Mouse (Mus musculus): Measurements from ENCODE around the gene Btnl10. TPM values are rescaled to one million over a fixed set of nuclear protein-coding genes. Genes with fewer than 3 reads are reported as not detected.
A peak's percentile ranks its signal among the peaks of the same experiment; 100 is the strongest.

The Btnl10 gene
- polyA plus RNA-seq, 1 experiment, result 0.11 TPM

- Histone ChIP-seq H3K27ac (ENCODE audit: control insufficient read depth, insufficient read depth, low read length) (no peak overlapping the region), H3K4me3 (ENCODE audit: control insufficient read depth, insufficient read depth, low read length) (no peak overlapping the region), H3K4me1 (replicated peaks; ENCODE audit: control insufficient read depth, insufficient read depth, low read length) (peaks cover 3% of the 10 kb centered on the region; the same call in 1 of the 2 replicates), H3K27me3 (ENCODE audit: control insufficient read depth, insufficient read depth, low read length) (no peaks in the 10 kb centered on the region; the same call in 1 of the 2 replicates), H3K36me3 (ENCODE audit: control insufficient read depth, insufficient read depth, low read length) (no peaks in the 10 kb centered on the region)
- WGBS, result 70% methylated on average over 12 of the region's 12 CpGs
- TF ChIP-seq POLR2A (IDR thresholded peaks at IDR 0.05; ENCODE audit: control insufficient read depth, extremely low read depth, insufficient read depth, low read length, poor library complexity), result no peak
- TF ChIP-seq CTCF (IDR thresholded peaks at IDR 0.05; ENCODE audit: borderline replicate concordance, control insufficient read depth, extremely low read depth, insufficient read depth, low read length, poor library complexity), result no peak
- DNase-seq, result no peak
Observed at GRCm38 (mm10) chr11:58965001-58965760, 47.5 kb downstream of the Btnl10 start.

- no peak for TF ChIP-seq CTCF (IDR thresholded peaks at IDR 0.05; ENCODE audit: borderline replicate concordance, control insufficient read depth, extremely low read depth, insufficient read depth, low read length, poor library complexity)
- no peak for TF ChIP-seq POLR2A (IDR thresholded peaks at IDR 0.05; ENCODE audit: control insufficient read depth, extremely low read depth, insufficient read depth, low read length, poor library complexity)
- WGBS, result 95% methylated on average over 1 of the region's 1 CpGs
Observed at GRCm38 (mm10) chr11:58967346-58967745, 49.6 kb downstream of the Btnl10 start.

GRCm38 (mm10) chr11:58968551-58968950 lies 50.8 kb downstream of the Btnl10 start:
- Histone ChIP-seq H3K4me1 (replicated peaks; ENCODE audit: control insufficient read depth, insufficient read depth, low read length) (peaks cover 3% of the 10 kb centered on the region; the same call in 1 of the 2 replicates), H3K27ac (ENCODE audit: control insufficient read depth, insufficient read depth, low read length) (no peak overlapping the region), H3K36me3 (ENCODE audit: control insufficient read depth, insufficient read depth, low read length) (no peaks in the 10 kb centered on the region), H3K4me3 (ENCODE audit: control insufficient read depth, insufficient read depth, low read length) (no peak overlapping the region), H3K27me3 (ENCODE audit: control insufficient read depth, insufficient read depth, low read length) (no peaks in the 10 kb centered on the region)
- TF ChIP-seq CTCF (IDR thresholded peaks at IDR 0.05; ENCODE audit: borderline replicate concordance, control insufficient read depth, extremely low read depth, insufficient read depth, low read length, poor library complexity) (no peak), POLR2A (IDR thresholded peaks at IDR 0.05; ENCODE audit: control insufficient read depth, extremely low read depth, insufficient read depth, low read length, poor library complexity) (no peak)
- no peak for DNase-seq
- 50% methylated on average over 7 of the region's 7 CpGs for WGBS

More at GRCm38 (mm10) chr11:58967346-58967745, 49.6 kb downstream of the Btnl10 start:
- Histone ChIP-seq H3K4me3 (ENCODE audit: control insufficient read depth, insufficient read depth, low read length) (no peak overlapping the region), H3K27ac (ENCODE audit: control insufficient read depth, insufficient read depth, low read length) (no peak overlapping the region), H3K27me3 (ENCODE audit: control insufficient read depth, insufficient read depth, low read length) (no peaks in the 10 kb centered on the region; the same call in 1 of the 2 replicates), H3K4me1 (replicated peaks; ENCODE audit: control insufficient read depth, insufficient read depth, low read length) (peaks cover 3% of the 10 kb centered on the region; the same call in 1 of the 2 replicates), H3K36me3 (ENCODE audit: control insufficient read depth, insufficient read depth, low read length) (no peaks in the 10 kb centered on the region)
- peak; percentile 60 for DNase-seq

- H3K4me1 ChIP-seq (replicated peaks; ENCODE audit: control insufficient read depth, insufficient read depth, low read length), result peaks cover 3% of the 10 kb centered on the region; the same call in 1 of the 2 replicates
- no peak overlapping the region for H3K4me3 ChIP-seq (ENCODE audit: control insufficient read depth, insufficient read depth, low read length)
- 89% methylated on average over 8 of the region's 8 CpGs for WGBS
- H3K27ac ChIP-seq (ENCODE audit: control insufficient read depth, insufficient read depth, low read length), result no peak overlapping the region
- no peaks in the 10 kb centered on the region for H3K36me3 ChIP-seq (ENCODE audit: control insufficient read depth, insufficient read depth, low read length)
- TF ChIP-seq CTCF (IDR thresholded peaks at IDR 0.05; ENCODE audit: borderline replicate concordance, control insufficient read depth, extremely low read depth, insufficient read depth, low read length, poor library complexity) (no peak), POLR2A (IDR thresholded peaks at IDR 0.05; ENCODE audit: control insufficient read depth, extremely low read depth, insufficient read depth, low read length, poor library complexity) (no peak)
- H3K27me3 ChIP-seq (ENCODE audit: control insufficient read depth, insufficient read depth, low read length), result no peaks in the 10 kb centered on the region
- no peak for DNase-seq
Observed at GRCm38 (mm10) chr11:58969027-58969426, 51.3 kb downstream of the Btnl10 start.

- Histone ChIP-seq H3K36me3 (ENCODE audit: control insufficient read depth, insufficient read depth, low read length) (no peaks in the 10 kb centered on the region), H3K4me3 (ENCODE audit: control insufficient read depth, insufficient read depth, low read length) (no peak overlapping the region), H3K27me3 (ENCODE audit: control insufficient read depth, insufficient read depth, low read length) (no peaks in the 10 kb centered on the region), H3K27ac (ENCODE audit: control insufficient read depth, insufficient read depth, low read length) (no peak overlapping the region), H3K4me1 (replicated peaks; ENCODE audit: control insufficient read depth, insufficient read depth, low read length) (peaks cover 3% of the 10 kb centered on the region; the same call in 1 of the 2 replicates)
- no peak for DNase-seq
- no peak for TF ChIP-seq POLR2A (IDR thresholded peaks at IDR 0.05; ENCODE audit: control insufficient read depth, extremely low read depth, insufficient read depth, low read length, poor library complexity)
- TF ChIP-seq CTCF (IDR thresholded peaks at IDR 0.05; ENCODE audit: borderline replicate concordance, control insufficient read depth, extremely low read depth, insufficient read depth, low read length, poor library complexity), result no peak
- WGBS, result 72% methylated on average over 6 of the region's 6 CpGs
Observed at GRCm38 (mm10) chr11:58969659-58970058, 52.0 kb downstream of the Btnl10 start.

- Histone ChIP-seq H3K4me3 (ENCODE audit: control insufficient read depth, insufficient read depth, low read length) (no peak overlapping the region), H3K36me3 (ENCODE audit: control insufficient read depth, insufficient read depth, low read length) (no peaks in the 10 kb centered on the region), H3K4me1 (replicated peaks; ENCODE audit: control insufficient read depth, insufficient read depth, low read length) (peaks cover 6% of the 10 kb centered on the region), H3K27me3 (ENCODE audit: control insufficient read depth, insufficient read depth, low read length) (no peaks in the 10 kb centered on the region), H3K27ac (ENCODE audit: control insufficient read depth, insufficient read depth, low read length) (no peak overlapping the region)
- 97% methylated on average over 21 of the region's 21 CpGs for WGBS
- TF ChIP-seq CTCF (IDR thresholded peaks at IDR 0.05; ENCODE audit: borderline replicate concordance, control insufficient read depth, extremely low read depth, insufficient read depth, low read length, poor library complexity) (no peak), POLR2A (IDR thresholded peaks at IDR 0.05; ENCODE audit: control insufficient read depth, extremely low read depth, insufficient read depth, low read length, poor library complexity) (no peak)
- DNase-seq, result no peak
Observed at GRCm38 (mm10) chr11:58970831-58971530, 53.3 kb downstream of the Btnl10 start.
